In genomic region chr11:59639957-59640643, GRCm38 (mm10) we compare ENCODE assay signal across 40 mouse cellular contexts. TPM values are rescaled to one million over a fixed set of nuclear protein-coding genes. Genes with fewer than 3 reads are reported as not detected.
DNase-seq lines count a peak whose midpoint lies in the region; ATAC-seq and TF ChIP-seq lines count a peak whose summit lies in the region.
"Had no signal": no experiment of that assay in that cellular context is flagged by ENCODE, and none has a peak within 500 bp of the region (broad histone marks: within the 10 kb centered on the region; RNA-seq: fewer than 3 reads in every experiment).

No protein-coding gene starts in this region.

- H3ac ChIP-seq in C2C12 (ENCODE audit: control insufficient read depth, insufficient read length, low read depth), result no peak overlapping the region
- H3ac ChIP-seq in myocyte (ENCODE audit: control insufficient read depth, insufficient read length), result no peak overlapping the region

- no peak for TF ChIP-seq POLR2A in myocyte (IDR thresholded peaks at IDR 0.05; ENCODE audit: insufficient read length, low read depth)

- H3K4me3 ChIP-seq in liver, embryonic 16.5 days (ENCODE audit: low read depth, low read length), result no peak overlapping the region
- H3K4me3 ChIP-seq in liver, embryonic 12.5 days, result no peak overlapping the region
- no peak overlapping the region for H3K4me3 ChIP-seq in C2C12 (ENCODE audit: insufficient read depth, poor library complexity, severe bottlenecking)
- no peak overlapping the region for H3K4me3 ChIP-seq in myocyte
- H3K4me3 ChIP-seq: erythroblast, embryonic 14.5 days; forebrain, embryonic 13.5 days; heart, embryonic 10.5 days; heart, embryonic 15.5 days; left cerebral cortex, adult 2 months; limb, embryonic 13.5 days; liver, embryonic 15.5 days had no signal

- no peak overlapping the region for H3K9ac ChIP-seq in liver, embryonic 16.5 days (ENCODE audit: low read depth, low read length)
- H3K9ac ChIP-seq in liver, embryonic 12.5 days, result no peak overlapping the region
- H3K9ac ChIP-seq: forebrain, embryonic 13.5 days; heart, embryonic 15.5 days; limb, embryonic 13.5 days; liver, embryonic 15.5 days had no signal

- 57% methylated on average over 4 of the region's 4 CpGs for WGBS in liver, embryonic 16.5 days (ENCODE audit: insufficient replicate concordance)
- WGBS in liver, embryonic 12.5 days (ENCODE audit: insufficient replicate concordance), result 68% methylated on average over 4 of the region's 4 CpGs

- DNase-seq in 3T3-L1 (ENCODE audit: low read depth, low spot score), result peak; percentile 22
- DNase-seq in layer of hippocampus, adult 9-11 months, result no peak
- DNase-seq: adrenal gland, postnatal 25 days; cerebellum, adult 11-12 months; cerebellum, adult 9-11 months; embryo, embryonic 11 days; gastrocnemius, postnatal 25 days; kidney, postnatal 14 days; midbrain, embryonic 14.5 days; right cerebral cortex, postnatal 25 days; thymus, adult 18-20 months; thymus, postnatal 25 days had no signal

- peak; percentile 66 for ATAC-seq in liver, embryonic 16.5 days (ENCODE audit: low read depth)
- no peak for ATAC-seq in liver, embryonic 12.5 days
- ATAC-seq in megakaryocyte, adult 5-6 weeks (ENCODE audit: poor library complexity, severe bottlenecking), result no peak
- ATAC-seq: forebrain, embryonic 13.5 days; hindbrain, postnatal 0 days; intestine, embryonic 16.5 days had no signal

- H3K27me3 ChIP-seq in liver, embryonic 16.5 days (ENCODE audit: control insufficient read depth, insufficient read depth, low read depth, low read length), result no peaks in the 10 kb centered on the region
- peaks cover 16% of the 10 kb centered on the region for H3K27me3 ChIP-seq in liver, embryonic 12.5 days (replicated peaks)
- H3K27me3 ChIP-seq in C2C12 (ENCODE audit: control insufficient read depth, insufficient read depth, insufficient read length), result no peaks in the 10 kb centered on the region
- H3K27me3 ChIP-seq in myocyte (ENCODE audit: control insufficient read depth, insufficient read depth, insufficient read length), result no peaks in the 10 kb centered on the region
- H3K27me3 ChIP-seq: forebrain, embryonic 13.5 days; heart, embryonic 15.5 days; limb, embryonic 13.5 days had no signal

- H3K79me2 ChIP-seq in C2C12 (ENCODE audit: control insufficient read depth, insufficient read depth) (no peaks in the 10 kb centered on the region), myocyte (ENCODE audit: control insufficient read depth, insufficient read depth) (no peaks in the 10 kb centered on the region)

- no peaks in the 10 kb centered on the region for H3K36me3 ChIP-seq in liver, embryonic 16.5 days (ENCODE audit: control insufficient read depth, insufficient read depth)
- no peaks in the 10 kb centered on the region for H3K36me3 ChIP-seq in liver, embryonic 12.5 days
- H3K36me3 ChIP-seq in C2C12 (ENCODE audit: control insufficient read depth, insufficient read depth) (no peaks in the 10 kb centered on the region), myocyte (ENCODE audit: control insufficient read depth, insufficient read depth) (no peaks in the 10 kb centered on the region)
- H3K36me3 ChIP-seq: G1E; heart, embryonic 10.5 days; heart, embryonic 15.5 days; limb, embryonic 13.5 days; liver, embryonic 15.5 days had no signal

- TF ChIP-seq CTCF in C2C12 (IDR thresholded peaks at IDR 0.05; ENCODE audit: control insufficient read depth, insufficient read depth, insufficient read length), result no peak

- no peaks in the 10 kb centered on the region; the same call in none of the 2 replicates for H3K4me1 ChIP-seq in liver, embryonic 16.5 days (ENCODE audit: control insufficient read depth, low read depth, low read length)
- 0 out of 2 replicates have a peak, but pooled peaks cover 12% of the 10 kb centered on the region for H3K4me1 ChIP-seq in liver, embryonic 12.5 days
- H3K4me1 ChIP-seq: forebrain, embryonic 13.5 days had no signal

- H3K4me2 ChIP-seq in liver, embryonic 16.5 days (ENCODE audit: low read depth, low read length), result no peak overlapping the region
- no peak overlapping the region for H3K4me2 ChIP-seq in liver, embryonic 12.5 days
- no peak overlapping the region for H3K4me2 ChIP-seq in myocyte (ENCODE audit: low read depth)
- H3K4me2 ChIP-seq: forebrain, embryonic 13.5 days; heart, embryonic 15.5 days; limb, embryonic 13.5 days; liver, embryonic 15.5 days had no signal

- no peaks in the 10 kb centered on the region for H3K79me3 ChIP-seq in C2C12 (ENCODE audit: low read depth)

- no peak overlapping the region for H3K27ac ChIP-seq in liver, embryonic 16.5 days (ENCODE audit: low read length)
- H3K27ac ChIP-seq in liver, embryonic 12.5 days, result no peak overlapping the region
- H3K27ac ChIP-seq: forebrain, embryonic 13.5 days; heart, embryonic 10.5 days; heart, embryonic 15.5 days; hindbrain, postnatal 0 days; left cerebral cortex, adult 2 months; limb, embryonic 13.5 days; liver, embryonic 15.5 days; macrophage had no signal

- no peaks in the 10 kb centered on the region for H3K9me3 ChIP-seq in liver, embryonic 16.5 days (replicated peaks; ENCODE audit: control insufficient read depth, low read length)
- H3K9me3 ChIP-seq in liver, embryonic 12.5 days (replicated peaks), result no peaks in the 10 kb centered on the region
- H3K9me3 ChIP-seq: forebrain, embryonic 13.5 days; G1E; heart, embryonic 10.5 days; heart, embryonic 15.5 days; liver, embryonic 15.5 days had no signal

TF ChIP-seq in C2C12, 6 proteins besides CTCF, POLR2A, EP300 and RAD21:
- no peak for TF ChIP-seq CEBPB (IDR thresholded peaks at IDR 0.05; ENCODE audit: low read depth)
- peak; percentile 51 for TF ChIP-seq MYOD1 (IDR thresholded peaks at IDR 0.05; ENCODE audit: control insufficient read depth, insufficient read length, low read depth)
TF ChIP-seq in C2C12: peak in this region for 1.

TF ChIP-seq in myocyte, 11 proteins besides CTCF, POLR2A, EP300 and RAD21:
- no peak for TF ChIP-seq CEBPB (IDR thresholded peaks at IDR 0.05; ENCODE audit: insufficient read depth, poor library complexity, severe bottlenecking)
- TF ChIP-seq MYOG (IDR thresholded peaks at IDR 0.05; ENCODE audit: control insufficient read depth in 1 of 3, insufficient read depth in 1 of 3, insufficient read length in 2 of 3, low read depth in 2 of 3), result peak in 2 of 3 experiments; percentile 75 to 82
- TF ChIP-seq USF1 (IDR thresholded peaks at IDR 0.05; ENCODE audit: low read depth), result no peak
- peak in 2 of 3 experiments; percentile 79 to 83 for TF ChIP-seq MYOD1 (IDR thresholded peaks at IDR 0.05; ENCODE audit: control insufficient read depth in 1 of 3, insufficient read length in 2 of 3, low read depth in 2 of 3)
- peak; percentile 68 for TF ChIP-seq TCF3 (IDR thresholded peaks at IDR 0.05; ENCODE audit: insufficient read length, low read depth)

RNA-seq across cellular contexts. Expression of gene Mprip, which starts 21.0 kb away (rescaled TPM):
- polyA plus RNA-seq in liver, embryonic 16.5 days (2015; fragmentation: Nextera tagmentation; extraction: Ambion mirVana), result 5.7 and 6.6 TPM in 2 replicates
- 36.4 and 38.5 TPM in 2 replicates for polyA plus RNA-seq in liver, embryonic 12.5 days (2016; fragmentation: Nextera tagmentation; extraction: Ambion mirVana)
- 257 TPM for polyA plus RNA-seq in C2C12 (2012; fragmentation: generic; extraction: Trizol)
- 191 TPM for polyA plus RNA-seq in myocyte (2012; fragmentation: generic; extraction: Trizol)
- total RNA-seq in megakaryocyte, adult 5-6 weeks (2015), result 23.7 and 26.2 TPM in 2 replicates
- 58.6 and 61.8 TPM in 2 replicates for total RNA-seq in megakaryocyte, adult 5-6 weeks (2017)

RNA-seq across cellular contexts. Expression of gene Olfr223, which starts 47.0 kb away (rescaled TPM):
- not detected in 2 replicates for polyA plus RNA-seq in liver, embryonic 16.5 days (2015; fragmentation: Nextera tagmentation; extraction: Ambion mirVana)
- not detected in 2 replicates for polyA plus RNA-seq in liver, embryonic 12.5 days (2016; fragmentation: Nextera tagmentation; extraction: Ambion mirVana)
- not detected for polyA plus RNA-seq in C2C12 (2012; fragmentation: generic; extraction: Trizol)
- not detected for polyA plus RNA-seq in myocyte (2012; fragmentation: generic; extraction: Trizol)
- not detected in 2 replicates for total RNA-seq in megakaryocyte, adult 5-6 weeks (2015)
- total RNA-seq in megakaryocyte, adult 5-6 weeks (2017), result not detected in 2 replicates
- total RNA-seq: adrenal gland, adult 18-20 months; adrenal gland, postnatal 25 days; G1E; gastrocnemius, adult 18-20 months; gastrocnemius, postnatal 25 days; heart, postnatal 25 days; hindbrain, postnatal 0 days; layer of hippocampus, postnatal 10 days; left cerebral cortex, adult 2 months; left cerebral cortex, postnatal 25 days; neutrophil, adult 5-6 weeks had no signal
- polyA plus RNA-seq: embryonic facial prominence, embryonic 14.5 days; erythroblast, embryonic 14.5 days; forebrain, embryonic 13.5 days; frontal cortex, adult 2 months; G1E; heart, embryonic 10.5 days; heart, embryonic 15.5 days; hindbrain, embryonic 11.5 days; hindbrain, postnatal 0 days; intestine, embryonic 16.5 days; kidney, embryonic 14.5 days; limb, embryonic 13.5 days; liver, embryonic 15.5 days; macrophage; midbrain, embryonic 14.5 days; neural tube, embryonic 11.5 days; stomach, embryonic 16.5 days had no signal
